Mouse (Mus musculus): ENCODE results near the gene Cyp39a1.

- no peak for TF ChIP-seq MAX (IDR thresholded peaks at IDR 0.05; ENCODE audit: low read depth)
- no peak for TF ChIP-seq POLR2A (IDR thresholded peaks at IDR 0.05; ENCODE audit: insufficient read length, low read depth)
- no peak for TF ChIP-seq SRF (IDR thresholded peaks at IDR 0.05; ENCODE audit: control insufficient read depth, insufficient read length, low read depth)
- TF ChIP-seq POLR2AphosphoS2 (IDR thresholded peaks at IDR 0.05; ENCODE audit: insufficient read length, low read depth), result no peak
- no peak for TF ChIP-seq MYOD1 (IDR thresholded peaks at IDR 0.05; ENCODE audit: control insufficient read depth in 1 of 3, insufficient read length in 2 of 3, low read depth in 2 of 3)
- no peak for TF ChIP-seq CEBPB (IDR thresholded peaks at IDR 0.05; ENCODE audit: insufficient read depth, poor library complexity, severe bottlenecking)
- TF ChIP-seq TCF3 (IDR thresholded peaks at IDR 0.05; ENCODE audit: insufficient read length, low read depth), result no peak
- TF ChIP-seq E2F4 (IDR thresholded peaks at IDR 0.05; ENCODE audit: insufficient read depth), result no peak
- no peak for TF ChIP-seq USF1 (IDR thresholded peaks at IDR 0.05; ENCODE audit: low read depth)
- no peak for TF ChIP-seq MYOG (IDR thresholded peaks at IDR 0.05; ENCODE audit: control insufficient read depth in 1 of 3, insufficient read depth in 1 of 3, insufficient read length in 2 of 3, low read depth in 2 of 3)
These were observed 76.7 kb downstream of the Cyp39a1 start for GRCm38 (mm10) chr17:43743933-43744332.
